Comparison of ENCODE assay signal across 25 mouse cellular contexts in genomic region chr5:100652327-100652726, GRCm38 (mm10). TPM values are rescaled to one million over a fixed set of nuclear protein-coding genes. Genes with fewer than 3 reads are reported as not detected.
DNase-seq lines count a peak whose midpoint lies in the region; ATAC-seq and TF ChIP-seq lines count a peak whose summit lies in the region.
"Had no signal": no experiment of that assay in that cellular context is flagged by ENCODE, and none has a peak within 500 bp of the region (broad histone marks: within the 10 kb centered on the region; RNA-seq: fewer than 3 reads in every experiment).

No protein-coding gene starts in this region.

- no peak overlapping the region for H3K4me3 ChIP-seq in intestine, embryonic 15.5 days (replicated peaks)
- H3K4me3 ChIP-seq in intestine, embryonic 16.5 days (ENCODE audit: low read length): no peak overlapping the region
- no peak overlapping the region for H3K4me3 ChIP-seq in lung, postnatal 0 days (ENCODE audit: low read depth, low read length)
- H3K4me3 ChIP-seq: embryonic facial prominence, embryonic 13.5 days; embryonic facial prominence, embryonic 15.5 days; erythroblast, embryonic 14.5 days; forebrain, embryonic 10.5 days; forebrain, embryonic 12.5 days had no signal

- no peak overlapping the region for H3K9ac ChIP-seq in intestine, embryonic 15.5 days
- H3K9ac ChIP-seq in intestine, embryonic 16.5 days (ENCODE audit: low read depth, low read length): no peak overlapping the region
- H3K9ac ChIP-seq in lung, postnatal 0 days (replicated peaks; ENCODE audit: low read depth): no peak overlapping the region
- H3K9ac ChIP-seq: embryonic facial prominence, embryonic 13.5 days; embryonic facial prominence, embryonic 15.5 days; forebrain, embryonic 12.5 days had no signal

- H3K36me3 ChIP-seq in intestine, embryonic 15.5 days: peaks cover 20% of the 10 kb centered on the region
- 0 out of 2 replicates have a peak, but pooled peaks cover 4% of the 10 kb centered on the region for H3K36me3 ChIP-seq in intestine, embryonic 16.5 days (ENCODE audit: control insufficient read depth, insufficient read depth, low read length)
- peaks cover 12% of the 10 kb centered on the region; the same call in 1 of the 2 replicates for H3K36me3 ChIP-seq in lung, postnatal 0 days (ENCODE audit: insufficient read depth, low read length)

- ATAC-seq in intestine, embryonic 15.5 days: 0 out of 2 replicates have a peak, but pooled peaks have one; percentile 21
- ATAC-seq in intestine, embryonic 16.5 days: no peak
- peak; percentile 93 for ATAC-seq in lung, postnatal 0 days
- ATAC-seq: forebrain, embryonic 14.5 days; forebrain, embryonic 16.5 days; Patski had no signal

- WGBS in intestine, embryonic 15.5 days: 82% methylated on average over 9 of the region's 9 CpGs
- WGBS in intestine, embryonic 16.5 days: 80% methylated on average over 9 of the region's 9 CpGs
- WGBS in lung, postnatal 0 days: 64% methylated on average over 9 of the region's 9 CpGs

- H3K9me3 ChIP-seq in intestine, embryonic 15.5 days: no peaks in the 10 kb centered on the region
- no peaks in the 10 kb centered on the region for H3K9me3 ChIP-seq in intestine, embryonic 16.5 days (ENCODE audit: control insufficient read depth, low read length)
- H3K9me3 ChIP-seq in lung, postnatal 0 days (ENCODE audit: low read length): no peaks in the 10 kb centered on the region
- H3K9me3 ChIP-seq: embryonic facial prominence, embryonic 13.5 days; embryonic facial prominence, embryonic 15.5 days; forebrain, embryonic 10.5 days; forebrain, embryonic 12.5 days; G1E had no signal

- no peak for TF ChIP-seq EP300 in lung, postnatal 0 days (IDR thresholded peaks at IDR 0.05)

- peak; percentile 70 for DNase-seq in lung, postnatal 0 days (ENCODE audit: low spot score)
- no peak for DNase-seq in lung, postnatal 14 days
- DNase-seq in lung, postnatal 36 days: peak; percentile 38
- DNase-seq: adrenal gland, adult 8-10 months; adrenal gland, postnatal 14 days; adrenal gland, postnatal 36 days; B cell, adult 2 months; cerebellum, adult 11-12 months; cerebellum, adult 2 months; cerebellum, adult 9-11 months; cerebellum, postnatal 14 days; cerebellum, postnatal 36 days; embryo, embryonic 11 days had no signal

- H3K27ac ChIP-seq in intestine, embryonic 15.5 days: no peak overlapping the region
- H3K27ac ChIP-seq in intestine, embryonic 16.5 days (ENCODE audit: low read length): no peak overlapping the region
- H3K27ac ChIP-seq in lung, postnatal 0 days (ENCODE audit: low read length): no peak overlapping the region
- H3K27ac ChIP-seq: embryonic facial prominence, embryonic 13.5 days; embryonic facial prominence, embryonic 15.5 days; forebrain, embryonic 10.5 days; forebrain, embryonic 12.5 days had no signal

- H3K4me2 ChIP-seq in intestine, embryonic 15.5 days (replicated peaks): no peak overlapping the region
- no peak overlapping the region for H3K4me2 ChIP-seq in intestine, embryonic 16.5 days (ENCODE audit: low read depth, low read length)
- H3K4me2 ChIP-seq in lung, postnatal 0 days (replicated peaks; ENCODE audit: low read depth, low read length): no peak overlapping the region
- H3K4me2 ChIP-seq: embryonic facial prominence, embryonic 13.5 days; embryonic facial prominence, embryonic 15.5 days; forebrain, embryonic 12.5 days had no signal

- no peaks in the 10 kb centered on the region for H3K27me3 ChIP-seq in intestine, embryonic 15.5 days (replicated peaks)
- no peaks in the 10 kb centered on the region for H3K27me3 ChIP-seq in intestine, embryonic 16.5 days (replicated peaks; ENCODE audit: control insufficient read depth, insufficient read depth, low read length)
- H3K27me3 ChIP-seq in lung, postnatal 0 days (replicated peaks; ENCODE audit: insufficient read depth, low read length): no peaks in the 10 kb centered on the region
- H3K27me3 ChIP-seq: CH12.LX; embryonic facial prominence, embryonic 13.5 days; embryonic facial prominence, embryonic 15.5 days; forebrain, embryonic 12.5 days; Patski had no signal

- 0 out of 2 replicates have a peak, but pooled peaks cover 7% of the 10 kb centered on the region for H3K4me1 ChIP-seq in intestine, embryonic 15.5 days (replicated peaks)
- peaks cover 19% of the 10 kb centered on the region; the same call in 1 of the 2 replicates for H3K4me1 ChIP-seq in intestine, embryonic 16.5 days (ENCODE audit: control insufficient read depth, insufficient read depth, low read length)
- H3K4me1 ChIP-seq in lung, postnatal 0 days (ENCODE audit: insufficient read depth, low read depth, low read length): no peaks in the 10 kb centered on the region
- H3K4me1 ChIP-seq: embryonic facial prominence, embryonic 13.5 days; embryonic facial prominence, embryonic 15.5 days; forebrain, embryonic 12.5 days had no signal

- peak; percentile 15; the same call in 1 of the 2 replicates for TF ChIP-seq CTCF in lung, postnatal 0 days (IDR thresholded peaks at IDR 0.05)

RNA-seq across cellular contexts. Expression of gene Coq2, which starts 22.6 kb away (rescaled TPM):
- 67.6 and 70.5 TPM in 2 replicates for polyA plus RNA-seq in intestine, embryonic 15.5 days (2015; fragmentation: Nextera tagmentation; extraction: Ambion mirVana)
- 59.3 and 60.2 TPM in 2 replicates for polyA plus RNA-seq in intestine, embryonic 16.5 days (2015; fragmentation: Nextera tagmentation; extraction: Ambion mirVana)
- 34.3 and 35.5 TPM in 2 replicates for polyA plus RNA-seq in lung, postnatal 0 days (2015; fragmentation: Nextera tagmentation; extraction: Ambion mirVana)
